26 mouse cellular contexts compared by ENCODE assay signal in the genomic region with DNA sequence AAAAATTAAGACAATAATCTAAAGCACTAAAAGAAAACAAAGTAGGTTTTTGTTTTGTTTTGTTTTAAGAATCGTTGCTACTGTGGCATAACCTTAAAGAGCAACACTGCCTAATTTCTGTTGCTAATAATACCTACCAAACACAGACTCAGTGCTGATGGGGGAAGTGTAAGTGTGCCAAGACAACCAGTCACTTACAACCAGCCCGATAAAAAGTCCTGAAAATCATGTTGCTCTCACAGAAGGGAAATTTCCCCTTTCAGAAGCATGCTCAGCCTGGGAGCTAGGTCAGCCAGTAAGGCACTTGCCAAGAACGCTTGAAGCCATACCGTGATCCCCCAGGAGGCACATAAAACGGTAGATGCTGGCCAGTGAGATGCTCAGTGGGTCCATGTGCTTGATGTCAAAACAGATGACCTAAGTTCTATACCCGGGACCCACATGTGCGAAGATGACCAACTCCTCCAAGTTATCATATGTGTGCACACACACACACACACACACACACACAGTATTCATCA.
DNase-seq lines count a peak whose midpoint lies in the region; ATAC-seq lines count a peak whose summit lies in the region.
"Had no signal": no experiment of that assay in that cellular context is flagged by ENCODE, and none has a peak within 500 bp of the region (broad histone marks: within the 10 kb centered on the region; RNA-seq: fewer than 3 reads in every experiment).

No protein-coding gene starts in this region.

- H3K4me1 ChIP-seq in heart, embryonic 16.5 days (ENCODE audit: control insufficient read depth, insufficient read depth, low read length) = 0 out of 2 replicates have a peak, but pooled peaks cover 6% of the 10 kb centered on the region
- H3K4me1 ChIP-seq in heart, embryonic 11.5 days (ENCODE audit: control insufficient read depth, insufficient read depth, low read length) = no peaks in the 10 kb centered on the region
- H3K4me1 ChIP-seq: liver, embryonic 15.5 days had no signal

- peak; percentile 23 for DNase-seq in cerebellum, adult 11-12 months
- no peak for DNase-seq in cerebellum, adult 8-10 months
- peak; percentile 40 for DNase-seq in brain, adult 2 months (ENCODE audit: low read depth, low spot score)
- peak; percentile 28 to 53 for DNase-seq in cerebellum, postnatal 10 days
- DNase-seq in left cerebral cortex, postnatal 36 days (ENCODE audit: low spot score in 2 of 2) = no peak
- DNase-seq: adrenal gland, postnatal 25 days; forebrain, postnatal 0 days; kidney, adult 2 months; kidney, postnatal 36 days; lung, embryonic 14.5 days; lung, postnatal 14 days; midbrain, embryonic 14.5 days; right cerebral cortex, postnatal 14 days; thymus, postnatal 4 days had no signal

- intact Hi-C loops in left cerebral cortex, postnatal 36 days (cut with DNase I) = loop anchor here (10.0 kb wide), 1 partner anchor 1805 kb away; no protein-coding TSS in a partner anchor

- H3K4me3 ChIP-seq in heart, embryonic 16.5 days (ENCODE audit: low read length) = no peak overlapping the region
- H3K4me3 ChIP-seq in heart, embryonic 11.5 days (ENCODE audit: low read depth, low read length) = no peak overlapping the region
- H3K4me3 ChIP-seq: embryonic facial prominence, embryonic 10.5 days; embryonic facial prominence, embryonic 15.5 days; forebrain, embryonic 12.5 days; hindbrain, embryonic 12.5 days; intestine, embryonic 15.5 days; layer of hippocampus, adult 2 months; liver, embryonic 15.5 days; neural tube, embryonic 15.5 days had no signal

- H3K27ac ChIP-seq in heart, embryonic 16.5 days (ENCODE audit: low read length) = no peak overlapping the region
- H3K27ac ChIP-seq in heart, embryonic 11.5 days (ENCODE audit: low read depth, low read length) = no peak overlapping the region
- H3K27ac ChIP-seq: embryonic facial prominence, embryonic 10.5 days; embryonic facial prominence, embryonic 15.5 days; forebrain, embryonic 12.5 days; hindbrain, embryonic 12.5 days; hindbrain, postnatal 0 days; intestine, embryonic 15.5 days; layer of hippocampus, adult 2 months; liver, embryonic 15.5 days; neural tube, embryonic 15.5 days had no signal

- H3K4me2 ChIP-seq in heart, embryonic 16.5 days (ENCODE audit: low read depth, low read length) = no peak overlapping the region
- no peak overlapping the region for H3K4me2 ChIP-seq in heart, embryonic 11.5 days
- H3K4me2 ChIP-seq: embryonic facial prominence, embryonic 15.5 days; forebrain, embryonic 12.5 days; hindbrain, embryonic 12.5 days; intestine, embryonic 15.5 days; liver, embryonic 15.5 days; lung, embryonic 14.5 days; neural tube, embryonic 15.5 days had no signal

- ATAC-seq in heart, embryonic 16.5 days (replicated peaks; ENCODE audit: extremely low read depth, insufficient read depth, low FRiP score) = peak; percentile 54
- ATAC-seq in heart, embryonic 11.5 days (replicated peaks; ENCODE audit: insufficient number of reproducible peaks, low FRiP score, low TSS enrichment) = no peak
- ATAC-seq: forebrain, postnatal 0 days; hindbrain, postnatal 0 days; intestine, embryonic 15.5 days; Patski had no signal

- H3K9me3 ChIP-seq in heart, embryonic 16.5 days (replicated peaks; ENCODE audit: control insufficient read depth, low read length) = no peaks in the 10 kb centered on the region
- H3K9me3 ChIP-seq in heart, embryonic 11.5 days (replicated peaks; ENCODE audit: control insufficient read depth, low read length) = no peaks in the 10 kb centered on the region
- H3K9me3 ChIP-seq: embryonic facial prominence, embryonic 10.5 days; embryonic facial prominence, embryonic 15.5 days; forebrain, embryonic 12.5 days; hindbrain, embryonic 12.5 days; intestine, embryonic 15.5 days; liver, embryonic 15.5 days; neural tube, embryonic 15.5 days had no signal

- no peak overlapping the region for H3K9ac ChIP-seq in heart, embryonic 16.5 days (ENCODE audit: low read length)
- no peak overlapping the region for H3K9ac ChIP-seq in heart, embryonic 11.5 days (ENCODE audit: low read depth, low read length)
- H3K9ac ChIP-seq: embryonic facial prominence, embryonic 15.5 days; forebrain, embryonic 12.5 days; forebrain, postnatal 0 days; hindbrain, embryonic 12.5 days; intestine, embryonic 15.5 days; liver, embryonic 15.5 days; lung, embryonic 14.5 days; neural tube, embryonic 15.5 days had no signal

- WGBS in heart, embryonic 16.5 days = 47% methylated on average over 7 of the region's 7 CpGs
- 73% methylated on average over 7 of the region's 7 CpGs for WGBS in heart, embryonic 11.5 days (ENCODE audit: insufficient replicate concordance)

- H3K36me3 ChIP-seq in heart, embryonic 16.5 days (ENCODE audit: control insufficient read depth, insufficient read depth) = no peaks in the 10 kb centered on the region
- no peaks in the 10 kb centered on the region for H3K36me3 ChIP-seq in heart, embryonic 11.5 days (ENCODE audit: control insufficient read depth, insufficient read depth, low read length)
- H3K36me3 ChIP-seq: embryonic facial prominence, embryonic 10.5 days; embryonic facial prominence, embryonic 15.5 days; forebrain, embryonic 12.5 days; hindbrain, embryonic 12.5 days; intestine, embryonic 15.5 days; liver, embryonic 15.5 days; neural tube, embryonic 15.5 days had no signal

- H3K27me3 ChIP-seq in heart, embryonic 16.5 days (ENCODE audit: control insufficient read depth, insufficient read depth, low read length) = no peaks in the 10 kb centered on the region
- H3K27me3 ChIP-seq in heart, embryonic 11.5 days (ENCODE audit: control insufficient read depth, insufficient read depth, low read length) = no peaks in the 10 kb centered on the region
- H3K27me3 ChIP-seq: embryonic facial prominence, embryonic 15.5 days; forebrain, embryonic 12.5 days; hindbrain, embryonic 12.5 days; intestine, embryonic 15.5 days; neural tube, embryonic 15.5 days; Patski had no signal

Comparison
In these comparisons a context has a peak if more than half of its experiments do, and no peak if none do; other contexts are left out.
1. DNase-seq: peak in cerebellum, adult 11-12 months (single experiment), brain, adult 2 months (single experiment) and cerebellum, postnatal 10 days (2 of 2); none in cerebellum, adult 8-10 months (single experiment) and left cerebral cortex, postnatal 36 days (0 of 2).